Mouse (Mus musculus) megakaryocyte progenitor cell, adult 5-6 weeks (primary cell): Measurements from ENCODE around the gene Rnf111. TPM values are rescaled to one million over a fixed set of nuclear protein-coding genes. Genes with fewer than 3 reads are reported as not detected.

ENCODE experiments used
- ATAC-seq: replicated peaks from 2 replicates; pipeline ENCODE4 v1.8.0; 2016; ENCODE audit warnings: mild to moderate bottlenecking, moderate TSS enrichment, inconsistent platforms; ENCODE audit not compliant: poor library complexity
- total RNA-seq, 2 experiments: library from RNA; stranded (forward) in 1 of 2; stranded (reverse) in 1 of 2; fragments of 157-497, 149-512 nt in 1 of 2; fragments of 200-1000 nt in 1 of 2; gene quantifications; 2 replicates each; pipeline versions ENCODE4 v1.2.3 to v1.2.4; 2015 to 2017

The Rnf111 gene
- total RNA-seq, 2 experiments from 2014 or later = 22.0 to 49.2 TPM

DNA sequence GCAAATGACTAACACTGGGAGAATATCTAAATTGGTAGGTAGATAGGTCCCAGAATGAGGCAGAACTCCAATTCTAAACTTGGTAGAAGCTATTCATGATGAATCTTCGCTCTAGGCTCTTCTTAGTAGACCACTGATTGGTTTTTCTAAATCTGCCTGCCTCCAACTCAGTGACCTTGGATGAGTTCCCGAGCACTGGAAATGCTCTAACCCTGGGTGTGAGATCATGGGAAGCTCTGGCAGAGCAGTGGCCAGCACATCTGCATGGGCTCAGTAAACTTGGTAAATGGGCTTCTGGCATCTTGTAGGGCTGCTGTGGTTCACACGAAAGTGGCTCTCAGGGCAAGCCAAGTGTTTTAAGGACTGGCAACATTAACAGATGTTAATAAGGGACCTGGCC, 96.9 kb downstream of the Rnf111 start:
- no peak for ATAC-seq

DNA sequence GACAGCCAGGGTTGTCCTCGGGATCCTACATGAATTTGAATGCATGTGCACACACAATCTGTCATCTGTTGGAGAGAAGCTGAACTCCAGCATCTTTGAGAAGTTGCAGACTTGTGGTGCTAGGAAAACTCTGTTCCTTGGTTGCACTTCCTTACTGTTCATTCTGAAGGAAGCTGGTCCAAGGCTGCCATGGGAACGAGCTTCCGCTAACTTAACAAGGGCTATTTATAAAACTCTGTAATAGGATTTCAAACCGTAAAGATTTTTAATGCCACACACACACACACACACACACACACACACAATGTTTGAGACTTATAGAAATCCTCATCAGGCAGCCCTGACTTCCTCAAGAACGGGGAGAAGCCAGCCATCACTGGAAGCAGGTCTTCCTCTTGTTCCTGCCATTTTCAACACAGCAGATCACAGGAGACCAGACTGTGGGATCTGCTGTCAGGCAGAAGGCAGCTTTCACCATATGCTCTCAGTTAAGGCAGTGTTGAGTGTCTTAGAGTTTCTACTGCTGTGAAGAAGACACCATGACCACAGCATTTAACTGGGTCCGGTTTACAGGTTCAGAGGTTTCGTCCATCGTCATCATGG, 101.5 kb downstream of the Rnf111 start:
- ATAC-seq = no peak

DNA sequence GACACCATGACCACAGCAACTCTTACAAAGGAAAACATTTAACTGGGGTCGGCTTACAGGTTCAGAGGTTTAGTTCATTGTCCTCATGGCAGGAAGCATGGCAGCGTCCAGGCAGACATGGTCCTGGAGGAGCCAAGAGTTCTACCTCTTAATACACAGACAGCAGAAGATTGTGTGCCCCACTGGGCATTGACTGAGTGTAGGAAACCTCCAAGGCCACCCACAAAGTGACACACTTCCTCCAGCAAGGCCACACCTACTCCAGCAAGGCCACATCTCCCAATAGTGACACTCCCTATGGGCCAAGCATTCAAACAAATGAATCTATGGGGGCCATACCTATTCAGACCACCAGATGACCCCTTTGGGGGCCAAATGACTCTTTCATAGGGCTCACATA, 107.4 kb downstream of the Rnf111 start:
- ATAC-seq = no peak

DNA sequence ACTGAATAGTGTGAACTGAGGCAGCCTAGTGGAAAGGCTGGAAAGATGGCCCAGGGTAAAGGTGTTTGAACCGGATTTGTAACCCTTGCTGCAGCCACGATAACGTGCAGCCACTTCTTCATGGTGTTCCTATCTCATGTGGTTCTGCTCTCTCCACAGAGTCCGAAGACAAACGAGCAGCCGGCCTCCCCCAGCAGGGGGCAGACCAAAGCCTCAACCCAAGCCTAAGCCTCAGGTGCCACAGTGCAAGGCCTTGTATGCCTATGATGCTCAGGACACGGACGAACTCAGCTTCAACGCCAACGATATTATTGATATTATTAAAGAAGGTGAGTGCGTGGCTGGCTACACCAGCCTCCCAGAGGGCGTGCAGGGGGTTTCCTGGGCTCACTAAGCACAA, 107.9 kb downstream of the Rnf111 start:
- peak; percentile 60 for ATAC-seq

DNA sequence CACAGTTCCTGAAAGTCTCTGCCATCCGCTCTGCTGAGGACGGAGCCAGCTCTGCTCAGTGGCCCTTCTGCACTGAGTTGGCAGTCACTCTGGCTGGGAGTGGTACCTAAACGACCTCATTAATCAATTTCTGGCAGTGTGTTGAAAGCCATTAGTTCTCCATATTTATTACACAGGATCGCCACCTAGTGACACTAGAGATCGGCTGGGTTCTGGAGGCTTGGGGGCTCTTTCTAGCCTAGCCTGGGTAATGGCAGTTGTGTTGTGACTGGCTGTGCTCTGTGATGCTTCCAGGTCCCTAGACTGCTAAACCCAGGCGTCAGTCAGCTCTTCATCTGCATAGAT, 111.0 kb downstream of the Rnf111 start:
- peak; percentile 88 for ATAC-seq

DNA sequence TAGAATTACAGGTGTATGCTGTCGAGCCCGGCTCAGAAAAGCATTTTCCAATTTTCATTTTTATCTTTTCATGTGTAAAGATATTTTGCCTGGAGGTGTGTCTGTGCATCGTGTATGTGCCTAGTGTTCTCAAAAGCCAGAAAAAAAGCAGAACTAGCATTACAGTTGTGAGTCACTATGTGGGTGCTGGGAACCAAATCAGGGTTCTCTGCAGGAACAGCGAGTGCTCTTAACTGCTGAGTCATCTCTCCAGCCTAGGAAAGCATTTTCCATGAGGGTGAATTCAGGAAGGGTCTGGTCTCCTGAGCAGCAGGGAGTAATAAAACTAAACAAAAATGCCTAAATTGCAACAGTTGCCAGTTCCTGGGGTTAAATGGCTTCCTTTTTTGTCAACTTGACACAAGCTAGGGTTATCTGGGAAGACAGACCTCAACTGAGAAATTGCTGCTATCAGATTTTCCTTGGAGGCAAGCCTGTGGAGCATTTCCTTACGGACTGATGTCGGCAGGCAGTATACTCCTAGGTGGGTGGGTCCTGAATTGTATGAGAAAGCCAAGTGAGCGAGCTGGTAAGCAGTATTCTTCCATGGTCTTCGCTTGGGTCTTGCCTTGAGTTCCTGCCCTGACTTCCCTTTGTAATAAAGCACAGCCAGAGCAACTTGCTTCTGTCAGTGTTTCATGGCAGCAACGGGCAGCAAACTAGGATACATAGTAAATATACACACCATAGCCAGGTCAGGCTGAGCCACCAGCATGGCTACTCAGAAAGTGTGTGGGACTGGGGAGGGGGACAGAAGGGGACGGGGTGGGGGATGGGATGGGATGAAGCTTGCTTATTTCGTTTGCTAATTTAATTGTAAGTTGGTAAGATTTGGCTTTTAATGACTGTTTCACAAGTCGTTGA, 111.6 kb downstream of the Rnf111 start:
- ATAC-seq = no peak

DNA sequence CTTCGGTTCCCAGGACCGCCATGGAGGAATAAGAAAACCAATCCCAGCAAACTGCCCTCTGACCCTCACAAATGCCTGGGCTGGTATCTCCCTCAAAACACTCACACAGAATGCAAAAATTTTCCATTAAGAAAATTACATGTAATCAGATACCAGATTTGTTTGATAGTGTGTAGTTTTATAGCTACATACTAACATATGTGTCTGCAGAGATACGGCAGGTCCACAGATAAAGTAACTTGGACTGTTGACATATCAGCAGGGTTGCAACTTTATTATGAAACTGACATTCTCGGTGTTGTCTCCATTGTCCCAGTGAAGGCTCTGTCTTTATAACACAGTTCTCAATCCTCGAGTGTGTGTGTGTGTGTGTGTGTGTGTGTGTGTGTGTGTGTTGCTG, 112.5 kb downstream of the Rnf111 start:
- ATAC-seq = 0 out of 2 replicates have a peak, but pooled peaks have one; percentile 19

DNA sequence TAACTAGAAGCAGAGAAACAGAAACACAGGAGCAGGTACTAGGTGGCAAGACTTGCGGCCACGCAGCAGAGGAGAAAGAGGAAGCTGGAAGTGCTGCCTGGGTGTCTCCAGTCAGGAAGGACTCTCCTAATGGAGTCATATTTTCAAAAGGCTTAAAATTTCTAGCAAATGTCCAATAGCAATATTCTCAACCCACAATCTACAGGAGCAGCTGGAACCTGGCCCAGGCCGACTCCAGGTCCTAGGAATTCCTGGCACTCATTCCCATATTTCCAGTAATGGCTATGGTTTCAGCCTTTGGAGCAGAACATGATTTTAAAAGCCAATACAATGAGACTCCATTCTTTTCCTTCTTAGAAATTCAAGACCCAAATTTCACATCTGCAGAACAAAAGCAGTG, 114.0 kb downstream of the Rnf111 start:
- no peak for ATAC-seq

DNA sequence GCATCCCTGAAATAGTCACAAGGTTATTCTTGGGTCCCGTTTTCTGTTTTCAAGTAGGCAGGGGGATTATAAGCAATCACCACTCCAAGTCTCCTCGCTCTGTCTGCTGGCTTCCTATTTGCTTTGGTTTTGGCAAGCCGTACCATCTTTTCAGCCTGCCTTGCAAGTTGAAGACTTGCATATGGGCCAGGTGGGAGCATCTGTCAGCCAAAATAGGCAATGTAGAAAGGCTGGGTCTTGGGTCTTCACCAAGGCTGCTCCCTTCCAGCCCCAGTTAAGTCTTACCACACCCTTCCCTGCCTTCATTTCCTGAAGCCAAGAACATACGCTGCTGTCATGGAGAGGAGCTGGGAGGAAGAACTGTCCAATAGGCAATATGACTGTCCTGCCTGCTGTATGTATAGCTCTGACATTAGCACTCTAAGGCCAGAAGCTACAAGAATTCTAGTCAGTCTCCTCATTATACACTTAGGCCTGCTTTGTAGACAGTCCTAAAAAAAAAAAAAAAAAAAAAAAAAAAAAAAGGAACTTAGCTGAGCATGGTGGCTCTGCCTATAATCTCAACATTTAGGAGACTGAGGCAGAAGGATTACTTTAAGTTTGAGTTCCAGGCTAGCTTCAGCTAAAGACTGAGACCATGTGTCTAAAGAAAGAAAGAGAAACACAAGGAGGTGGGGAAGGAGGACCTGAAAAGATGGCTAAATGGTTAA, 116.0 kb downstream of the Rnf111 start:
- ATAC-seq = no peak

DNA sequence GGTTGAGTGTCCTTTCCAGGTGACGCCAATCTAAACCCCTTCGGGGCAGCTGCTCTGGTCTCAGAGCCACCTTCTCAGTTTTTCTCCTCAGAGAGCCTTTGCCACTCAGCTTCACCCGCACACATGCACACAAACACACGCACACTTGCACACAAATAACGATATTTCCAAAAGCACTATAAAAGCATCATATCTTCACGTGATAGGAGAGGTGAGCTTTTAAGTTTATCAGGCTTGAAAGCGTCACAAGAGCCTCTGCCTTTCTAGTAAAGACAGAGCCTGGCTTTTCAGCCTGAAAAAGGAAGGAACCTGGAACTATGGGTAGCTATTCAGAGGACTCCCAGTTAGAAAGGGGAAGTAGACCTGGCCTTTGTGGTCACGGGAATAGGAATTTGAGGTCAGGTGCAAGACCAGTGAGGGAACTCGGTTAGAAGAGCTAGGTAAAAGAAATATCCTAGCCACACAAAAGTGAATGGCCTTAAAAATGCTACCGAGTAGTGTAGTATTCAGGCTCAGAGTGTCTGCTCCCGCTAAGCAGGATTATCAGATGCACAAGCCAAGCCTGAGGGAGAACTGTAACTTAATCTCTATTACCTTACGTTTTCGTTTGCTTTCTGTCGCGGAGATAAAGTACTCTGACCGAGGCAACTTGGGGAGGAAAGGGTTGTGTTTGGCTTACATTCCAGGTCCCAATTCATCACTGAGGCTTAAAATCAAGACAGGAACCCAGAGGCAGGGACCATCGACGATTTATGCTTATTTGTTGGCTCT, 118.4 kb downstream of the Rnf111 start:
- peak; percentile 71 for ATAC-seq

DNA sequence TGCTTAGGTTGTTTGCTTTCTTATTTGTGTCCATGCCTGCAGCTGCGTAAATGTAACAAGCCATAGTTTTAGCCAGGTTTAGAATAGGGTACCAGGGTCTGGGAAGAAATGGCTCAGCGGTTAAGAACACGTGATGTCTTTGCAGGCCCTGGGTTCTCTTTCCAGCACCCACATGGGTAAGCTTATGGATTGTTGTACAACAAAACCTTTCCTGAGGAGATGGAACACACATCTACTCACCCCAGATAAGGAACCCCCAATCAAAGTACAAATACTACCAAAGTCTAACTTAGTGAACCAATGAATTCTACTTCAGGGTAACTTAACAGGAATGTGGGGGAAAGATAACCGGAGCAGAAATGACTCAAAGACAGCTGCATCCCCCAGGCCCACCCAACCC, 119.0 kb downstream of the Rnf111 start:
- no peak for ATAC-seq

DNA sequence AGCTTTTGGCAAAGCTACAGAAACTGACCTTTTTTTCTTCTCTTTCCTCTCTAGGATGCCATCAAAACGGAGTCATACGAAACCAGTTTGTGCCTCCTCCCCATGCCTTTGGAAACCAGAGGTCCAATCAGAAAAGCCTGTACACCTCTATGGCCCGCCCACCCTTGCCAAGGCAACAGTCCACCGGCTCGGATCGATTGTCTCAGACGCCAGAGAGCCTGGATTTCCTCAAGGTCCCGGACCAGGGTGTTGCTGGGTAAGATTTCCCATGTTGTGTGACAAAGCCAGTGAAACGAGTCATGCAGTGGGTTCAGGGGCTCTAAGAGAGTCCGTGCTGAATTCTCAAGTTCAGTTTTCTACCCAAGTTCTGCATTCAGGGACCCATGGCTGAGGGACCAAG, 119.8 kb downstream of the Rnf111 start:
- no peak for ATAC-seq

DNA sequence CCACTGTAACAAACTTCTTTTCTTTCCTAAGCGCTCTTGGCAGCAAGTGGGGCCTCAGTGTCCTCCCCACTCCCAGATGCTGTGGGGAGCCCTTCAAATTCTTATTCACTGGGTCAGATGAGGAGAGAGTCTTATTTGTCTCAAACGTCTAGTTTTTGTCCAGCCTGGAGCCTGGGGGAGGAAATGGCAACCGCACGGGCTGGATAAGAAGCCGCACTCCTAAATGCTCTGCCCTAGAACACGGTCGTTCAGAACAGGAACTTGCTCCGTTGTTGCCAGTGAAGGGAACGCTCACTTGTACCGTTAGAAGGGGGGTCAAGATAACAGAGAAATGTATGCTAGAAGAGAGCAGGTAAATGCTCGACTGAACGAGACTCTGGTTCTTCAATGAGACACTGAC, 121.4 kb downstream of the Rnf111 start:
- ATAC-seq = peak; percentile 55

DNA sequence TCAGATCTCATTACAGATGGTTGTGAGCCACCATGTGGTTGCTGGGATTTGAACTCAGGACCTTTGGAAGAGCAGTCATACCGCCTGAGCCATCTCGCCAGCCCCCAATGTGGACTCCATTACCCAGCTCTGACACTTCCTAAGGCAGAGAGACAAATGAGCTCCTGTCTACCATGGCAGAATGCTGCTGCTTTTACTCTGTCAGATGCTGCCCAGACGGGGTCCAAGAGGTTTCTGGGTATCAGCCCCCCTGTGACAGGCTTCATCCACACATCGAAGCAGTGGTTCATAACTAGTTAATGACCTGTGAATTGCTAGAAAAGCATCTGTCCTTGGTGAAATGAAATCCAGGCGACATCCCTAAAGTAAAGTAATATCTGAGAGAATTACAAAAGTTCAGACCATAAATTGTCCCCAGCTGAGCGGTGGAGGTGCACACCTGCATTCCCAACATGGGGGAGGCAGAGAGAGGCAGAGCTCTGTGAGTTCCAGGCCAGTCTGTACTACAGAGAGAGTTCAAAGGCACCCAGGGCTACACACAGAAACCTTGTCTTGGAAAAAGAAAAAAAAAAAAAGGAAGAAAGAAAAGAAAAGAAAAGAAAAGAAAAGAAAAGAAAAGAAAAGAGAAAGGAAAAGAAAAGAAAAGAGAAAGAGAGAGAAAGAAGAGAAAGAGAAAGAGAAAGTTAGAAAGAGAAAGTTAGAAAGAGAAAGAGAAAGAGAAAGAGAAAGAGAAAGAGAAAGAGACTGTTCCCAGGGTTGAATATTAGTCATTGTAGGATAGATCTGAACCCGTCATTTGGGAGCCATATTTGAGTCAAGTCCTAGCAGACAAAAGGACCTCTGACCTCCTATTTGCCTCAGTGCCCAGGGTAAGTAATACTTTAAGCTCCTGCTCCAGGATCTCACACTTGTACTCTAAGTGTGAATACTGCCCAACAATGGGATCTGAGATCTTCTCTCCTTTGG, 123.7 kb downstream of the Rnf111 start:
- ATAC-seq = no peak

Other genes with a start within 250 kb of the Rnf111 start
- gene Ccnb2, start 82.2 kb downstream of the Rnf111 start, total RNA-seq (2015) = 117 and 125 TPM in 2 replicates
- gene Ccnb2, start 82.2 kb downstream of the Rnf111 start, total RNA-seq (2017) = 73.8 and 86.8 TPM in 2 replicates
- 87.6 and 105 TPM in 2 replicates for gene Sltm, start 39.0 kb upstream of the Rnf111 start, total RNA-seq (2015)
- gene Sltm, start 39.0 kb upstream of the Rnf111 start, total RNA-seq (2017) = 75.6 and 111 TPM in 2 replicates
- 0.39 TPM in 1 of 2 replicates, not detected in the other for gene Gm10642, start 152.5 kb upstream of the Rnf111 start, total RNA-seq (2015)
- 0.14 and 0.92 TPM in 2 replicates for gene Gm10642, start 152.5 kb upstream of the Rnf111 start, total RNA-seq (2017)
- 10.1 and 12.5 TPM in 2 replicates for gene Mindy2, start 153.4 kb upstream of the Rnf111 start, total RNA-seq (2015)
- gene Mindy2, start 153.4 kb upstream of the Rnf111 start, total RNA-seq (2017) = 9.9 and 11.9 TPM in 2 replicates
- gene Adam10, start 175.3 kb upstream of the Rnf111 start, total RNA-seq (2015) = 105 and 107 TPM in 2 replicates
- 42.0 and 51.7 TPM in 2 replicates for gene Adam10, start 175.3 kb upstream of the Rnf111 start, total RNA-seq (2017)